In the genomic region with DNA sequence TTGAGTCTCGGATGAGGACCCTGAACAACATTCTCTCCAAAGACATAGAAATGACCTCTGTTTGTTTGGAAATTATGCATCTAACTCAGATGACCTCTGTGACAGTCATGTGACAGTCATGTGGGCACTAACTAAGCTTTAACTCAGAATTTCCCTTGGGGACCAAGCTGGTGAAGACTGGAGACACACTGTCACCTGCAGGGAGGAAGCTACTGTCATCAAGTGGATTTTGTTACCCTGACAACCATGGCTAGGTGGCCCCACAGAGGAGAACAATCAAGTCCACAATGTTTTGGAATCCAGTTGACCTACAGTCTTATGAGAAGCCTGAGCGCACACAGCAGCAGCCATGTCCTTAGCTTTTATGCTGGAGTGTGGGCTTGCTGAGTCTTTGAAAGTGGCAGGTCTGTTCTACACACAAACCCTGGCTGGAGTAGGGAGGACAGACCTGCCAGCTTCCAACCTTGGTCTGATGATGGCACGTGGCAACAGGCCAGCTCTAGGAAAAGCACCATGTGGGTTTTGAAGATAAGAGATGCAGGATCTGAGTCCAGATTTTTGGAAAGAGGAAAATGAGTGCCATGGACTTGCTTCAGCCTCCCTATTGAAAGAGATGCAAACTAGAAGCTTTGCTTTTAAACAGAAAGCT, we compare ENCODE assay signal across 14 mouse cellular contexts.
A peak's percentile ranks its signal among the peaks of the same experiment; 100 is the strongest.
DNase-seq lines count a peak whose midpoint lies in the region; ATAC-seq and TF ChIP-seq lines count a peak whose summit lies in the region.
"Had no signal": no experiment of that assay in that cellular context is flagged by ENCODE, and none has a peak within 500 bp of the region (broad histone marks: within the 10 kb centered on the region; RNA-seq: fewer than 3 reads in every experiment).

No protein-coding gene starts in this region.

- H3K36me3 ChIP-seq in spleen, adult 2 months (ENCODE audit: control insufficient read depth, insufficient read depth, low read length) = no peaks in the 10 kb centered on the region
- H3K36me3 ChIP-seq: embryonic facial prominence, embryonic 12.5 days; hindbrain, embryonic 10.5 days; midbrain, embryonic 10.5 days had no signal

- no peaks in the 10 kb centered on the region for H3K27me3 ChIP-seq in spleen, adult 2 months (ENCODE audit: control insufficient read depth, insufficient read depth, low read length)
- H3K27me3 ChIP-seq: embryonic facial prominence, embryonic 12.5 days had no signal

- no peak for TF ChIP-seq CTCF in spleen, adult 2 months (IDR thresholded peaks at IDR 0.05; ENCODE audit: extremely low read depth, insufficient read depth, insufficient read length, insufficient replicate concordance)

- TF ChIP-seq POLR2A in spleen, adult 2 months (IDR thresholded peaks at IDR 0.05; ENCODE audit: low read depth, low read length) = no peak

- H3K4me3 ChIP-seq in spleen, adult 2 months (ENCODE audit: extremely low read depth, insufficient read depth, insufficient read length) = no peak overlapping the region
- H3K4me3 ChIP-seq: embryonic facial prominence, embryonic 12.5 days; hindbrain, embryonic 10.5 days; midbrain, embryonic 10.5 days had no signal

- ATAC-seq in activated CD4-positive, CD25-positive, alpha-beta regulatory T cell, adult 4 months = no peak

- peaks cover 26% of the 10 kb centered on the region; the same call in 1 of the 2 replicates for H3K4me1 ChIP-seq in spleen, adult 2 months (ENCODE audit: control insufficient read depth, insufficient read depth, insufficient read length)

- H3K27ac ChIP-seq in spleen, adult 2 months (ENCODE audit: insufficient read depth, low read length) = no peak overlapping the region
- H3K27ac ChIP-seq: embryonic facial prominence, embryonic 12.5 days; hindbrain, embryonic 10.5 days; liver, embryonic 14.5 days; midbrain, embryonic 10.5 days had no signal

- 77% methylated on average over 3 of the region's 3 CpGs for WGBS in spleen, adult 2 months

- DNase-seq in heart, postnatal 4 days = peak; percentile 12
- no peak for DNase-seq in heart, adult 8-10 months (ENCODE audit: low spot score)
- peak; percentile 21 to 79 for DNase-seq in spleen, adult 2 months (ENCODE audit: low read depth in 1 of 2, low spot score in 2 of 2)
- no peak for DNase-seq in spleen, adult 12 weeks (ENCODE audit: low spot score)
- peak; percentile 66 for DNase-seq in cerebellum, adult 11-12 months
- peak; percentile 60 to 63 for DNase-seq in cerebellum, postnatal 36 days
- no peak for DNase-seq in lung, adult 18-20 months
- DNase-seq: lung, postnatal 36 days; right cerebral cortex, postnatal 4 days had no signal

Comparison
In these comparisons a context has a peak if more than half of its experiments do, and no peak if none do; other contexts are left out.
1. DNase-seq: peak in heart, postnatal 4 days (single experiment), spleen, adult 2 months (2 of 2), cerebellum, adult 11-12 months (single experiment) and cerebellum, postnatal 36 days (2 of 2); none in heart, adult 8-10 months (single experiment), spleen, adult 12 weeks (single experiment) and lung, adult 18-20 months (0 of 2).